Mouse (Mus musculus) heart, embryonic 11.5 days (tissue): ENCODE measurements around the gene Arid1b. TPM values are rescaled to one million over a fixed set of nuclear protein-coding genes. Genes with fewer than 3 reads are reported as not detected.
A peak's percentile ranks its signal among the peaks of the same experiment; 100 is the strongest.

Experiments
- ATAC-seq: fragments of 200-750 bp; cut with Nextera tagmentation; replicated peaks from 2 replicates; pipeline ENCODE4 v1.8.0; 2017; ENCODE audit warnings: moderate library complexity; ENCODE audit not compliant: insufficient number of reproducible peaks, low FRiP score, low TSS enrichment
- H3K27ac ChIP-seq: fragments of 300-500 bp; sonication (generic); 2 replicates; pipeline ENCODE4 v1.5.1; 2014; ENCODE audit warnings: mild to moderate bottlenecking, low read depth, low read length
- H3K27me3 ChIP-seq: fragments of 300-500 bp; sonication (generic); 2 replicates; pipeline ENCODE4 v1.6.1; 2014; ENCODE audit warnings: mild to moderate bottlenecking, low read length, mixed read lengths; ENCODE audit not compliant: control insufficient read depth, insufficient read depth
- H3K36me3 ChIP-seq: fragments of 300-500 bp; sonication (generic); 2 replicates; pipeline ENCODE4 v1.6.1; 2014; ENCODE audit warnings: mild to moderate bottlenecking, low read length, moderate library complexity, mixed read lengths; ENCODE audit not compliant: control insufficient read depth, insufficient read depth
- H3K4me1 ChIP-seq: fragments of 300-500 bp; sonication (generic); 2 replicates; pipeline ENCODE4 v1.6.1; 2014; ENCODE audit warnings: low read length; ENCODE audit not compliant: control insufficient read depth, insufficient read depth
- H3K4me2 ChIP-seq: fragments of 300-500 bp; sonication (generic); 2 replicates; pipeline ENCODE4 v1.6.1; 2014; ENCODE audit warnings: mild to moderate bottlenecking, moderate library complexity
- H3K4me3 ChIP-seq: fragments of 300-500 bp; sonication (generic); 2 replicates; pipeline ENCODE4 v1.5.1; 2014; ENCODE audit warnings: low read depth, low read length
- H3K9ac ChIP-seq: fragments of 300-500 bp; sonication (generic); 2 replicates; pipeline ENCODE4 v1.6.1; 2014; ENCODE audit warnings: mild to moderate bottlenecking, low read depth, low read length, moderate library complexity
- H3K9me3 ChIP-seq: fragments of 300-500 bp; sonication (generic); replicated peaks from 2 replicates; pipeline ENCODE4 v1.6.1; 2016; ENCODE audit warnings: low read length; ENCODE audit not compliant: control insufficient read depth
- WGBS: fragments of 180-500 bp; shearing (Covaris S2); extraction: QIAGEN DNeasy Blood & Tissue Kit; methylation state at CpG from one replicate; pipeline ENCODE4 v1.1.7; 2014; ENCODE audit not compliant: insufficient replicate concordance; 5-methylcytosine and 5-hydroxymethylcytosine counted together
- polyA plus RNA-seq: library from polyadenylated mRNA; unstranded; fragments of >200 nt; fragmentation: Nextera tagmentation; extraction: Ambion mirVana; gene quantifications from 2 replicates; pipeline ENCODE4 v1.2.1, GENCODE M21; 2014

Gene Arid1b
- polyA plus RNA-seq, 1 experiment from 2014 or later: 8.2 TPM

DNA sequence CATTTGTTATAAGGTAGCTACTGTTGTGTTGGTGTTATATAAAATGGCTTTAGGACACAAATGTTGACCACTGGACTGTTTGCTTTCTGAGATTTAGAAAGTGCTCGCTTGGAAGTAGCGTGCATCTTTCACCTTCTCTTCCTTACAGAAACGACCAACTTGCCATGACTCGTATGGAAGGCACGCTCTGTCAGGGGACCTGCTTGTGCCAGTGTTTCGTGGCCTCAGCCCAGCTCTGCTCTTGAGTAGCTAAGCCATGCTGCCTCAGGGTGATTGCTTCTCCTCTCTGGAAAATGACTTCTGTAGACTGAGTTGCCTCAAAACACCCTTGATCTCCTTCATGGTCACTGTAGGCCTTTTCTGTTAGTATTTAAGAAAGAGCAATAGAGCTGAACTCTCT, 137.6 kb downstream of the Arid1b start:
- ATAC-seq: no peak
- WGBS: 90% methylated on average over 6 of the region's 6 CpGs
- Histone ChIP-seq H3K9me3 (no peaks in the 10 kb centered on the region), H3K9ac (no peak overlapping the region), H3K4me1 (no peaks in the 10 kb centered on the region), H3K4me3 (no peak overlapping the region), H3K4me2 (no peak overlapping the region), H3K27me3 (no peaks in the 10 kb centered on the region), H3K27ac (no peak overlapping the region), H3K36me3 (no peaks in the 10 kb centered on the region)

DNA sequence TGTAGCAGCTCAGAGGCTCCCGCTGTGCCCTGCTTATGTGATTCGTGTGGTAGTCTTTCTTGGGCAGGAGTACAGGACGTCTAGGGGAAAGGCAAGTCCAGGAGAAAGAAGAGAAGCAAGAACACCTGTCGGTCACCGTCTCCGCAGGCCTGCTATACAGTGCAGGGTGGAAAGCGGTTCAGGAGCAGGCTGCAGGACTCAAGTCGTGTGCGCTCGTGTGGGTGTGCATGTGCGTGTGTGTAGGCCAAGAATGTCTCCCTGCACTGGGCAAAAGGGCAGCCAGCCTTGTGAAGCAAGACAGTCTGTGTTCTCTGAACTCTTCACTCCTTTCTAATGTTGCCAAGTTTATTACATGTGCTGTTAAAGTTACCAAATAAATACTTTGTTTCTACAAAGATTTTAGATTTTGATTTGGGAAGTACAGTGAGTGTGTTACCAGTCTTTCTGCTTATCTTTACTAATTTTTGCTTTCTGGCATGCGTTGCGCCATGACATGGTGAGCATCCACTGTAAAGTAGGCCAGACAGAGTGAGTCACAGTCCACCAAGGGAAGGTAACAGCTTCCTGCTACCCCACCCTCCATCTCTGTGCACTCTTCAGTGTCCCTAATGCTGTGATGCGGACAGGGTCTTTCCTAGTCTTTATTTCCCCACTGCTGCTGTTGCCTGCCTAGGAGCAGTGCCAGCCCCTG, 138.3 kb downstream of the Arid1b start:
- Histone ChIP-seq H3K4me3 (no peak overlapping the region), H3K27ac (no peak overlapping the region), H3K9me3 (no peaks in the 10 kb centered on the region), H3K9ac (no peak overlapping the region), H3K4me1 (no peaks in the 10 kb centered on the region), H3K27me3 (no peaks in the 10 kb centered on the region), H3K36me3 (no peaks in the 10 kb centered on the region), H3K4me2 (no peak overlapping the region)
- WGBS: 94% methylated on average over 14 of the region's 14 CpGs
- no peak for ATAC-seq

DNA sequence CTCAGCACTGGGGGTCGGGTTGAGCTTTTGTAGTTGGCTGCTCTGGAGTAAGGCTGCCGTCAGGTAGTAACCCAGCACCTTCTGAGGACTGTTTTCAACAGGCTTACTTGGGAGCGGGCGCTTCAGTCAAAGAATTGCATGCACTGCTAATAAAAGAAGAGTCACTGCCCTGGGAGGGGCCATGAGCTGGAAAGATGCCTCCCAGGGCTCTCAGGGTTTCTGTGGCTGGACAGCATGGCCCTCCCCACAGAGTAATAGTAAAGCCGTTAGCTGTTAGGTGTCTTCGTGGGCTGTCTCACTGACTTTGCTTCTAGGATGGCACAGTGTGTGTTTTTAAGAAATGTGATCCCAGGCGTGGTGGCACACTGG, 138.8 kb downstream of the Arid1b start:
- Histone ChIP-seq H3K27ac (no peak overlapping the region), H3K9me3 (no peaks in the 10 kb centered on the region), H3K4me2 (no peak overlapping the region), H3K36me3 (no peaks in the 10 kb centered on the region), H3K4me3 (no peak overlapping the region), H3K9ac (no peak overlapping the region), H3K27me3 (no peaks in the 10 kb centered on the region), H3K4me1 (peaks cover 3% of the 10 kb centered on the region)
- ATAC-seq: no peak
- WGBS: 84% methylated on average over 7 of the region's 7 CpGs

DNA sequence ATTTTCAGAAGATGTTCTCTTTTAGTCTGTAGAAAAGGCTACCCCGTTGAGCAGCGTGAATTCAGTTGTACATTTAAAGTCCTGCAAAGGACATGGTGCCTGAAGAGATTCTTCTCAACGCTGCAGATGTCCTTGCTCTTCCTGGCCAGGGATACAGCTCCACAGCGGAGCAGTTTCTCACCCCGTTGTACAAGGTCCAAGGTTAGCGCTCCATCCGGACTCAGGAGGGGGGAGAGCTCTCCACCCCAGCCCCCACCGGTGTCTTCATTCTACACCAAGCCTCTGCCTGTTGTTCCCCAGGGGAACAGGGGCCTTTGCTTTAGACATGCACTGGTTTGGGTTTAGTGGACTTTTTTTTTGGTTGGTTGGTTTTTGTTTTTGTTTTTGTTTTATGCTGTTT, 139.7 kb downstream of the Arid1b start:
- Histone ChIP-seq H3K9ac (no peak overlapping the region), H3K4me3 (no peak overlapping the region), H3K9me3 (no peaks in the 10 kb centered on the region), H3K36me3 (no peaks in the 10 kb centered on the region), H3K27ac (no peak overlapping the region), H3K4me1 (peaks cover 10% of the 10 kb centered on the region), H3K27me3 (no peaks in the 10 kb centered on the region), H3K4me2 (no peak overlapping the region)
- WGBS: 71% methylated on average over 8 of the region's 8 CpGs
- no peak for ATAC-seq

DNA sequence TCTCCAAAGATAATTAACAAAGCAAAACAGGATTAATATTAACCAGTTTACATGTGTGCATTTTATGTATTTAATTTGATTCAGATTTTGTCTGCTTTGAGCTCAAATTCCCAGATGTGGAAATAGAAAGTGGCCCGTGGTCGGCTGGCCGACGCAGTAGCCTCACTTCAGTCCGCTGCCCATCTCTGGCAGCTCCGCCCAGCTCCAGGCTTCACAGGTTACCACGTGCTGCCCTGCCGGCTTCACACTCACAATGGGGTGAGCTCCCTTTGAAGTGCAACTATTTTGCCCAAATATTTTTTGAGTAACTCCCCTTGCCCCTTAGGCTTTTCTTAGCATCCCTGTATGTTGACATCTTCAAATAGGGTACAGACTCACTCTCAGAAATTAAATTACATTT, 140.1 kb downstream of the Arid1b start:
- Histone ChIP-seq H3K36me3 (no peaks in the 10 kb centered on the region), H3K4me3 (no peak overlapping the region), H3K4me2 (no peak overlapping the region), H3K4me1 (peaks cover 11% of the 10 kb centered on the region), H3K9ac (no peak overlapping the region), H3K27ac (no peak overlapping the region), H3K9me3 (no peaks in the 10 kb centered on the region), H3K27me3 (no peaks in the 10 kb centered on the region)
- 53% methylated on average over 8 of the region's 8 CpGs for WGBS
- no peak for ATAC-seq

DNA sequence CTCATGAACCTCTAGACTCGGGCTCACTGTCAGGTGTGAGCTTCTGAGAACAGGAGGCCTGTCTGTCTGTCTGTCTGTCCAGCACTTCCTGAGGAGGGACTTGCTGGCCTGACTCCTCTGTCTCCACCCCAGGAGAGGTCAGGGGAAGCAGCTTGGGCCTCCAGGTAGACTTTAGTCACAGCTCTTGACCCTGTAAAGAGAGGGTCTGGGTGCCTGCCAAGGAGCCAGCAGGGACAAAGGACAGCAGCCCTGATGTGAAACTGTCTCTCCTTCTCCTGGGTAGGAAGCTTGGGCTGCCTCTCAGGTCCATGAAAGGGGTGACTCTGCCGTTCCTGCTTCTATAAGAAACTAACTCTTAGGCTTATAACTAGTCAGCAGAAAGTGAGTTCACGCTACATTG, 143.8 kb downstream of the Arid1b start:
- Histone ChIP-seq H3K9me3 (no peaks in the 10 kb centered on the region), H3K4me1 (peaks cover 17% of the 10 kb centered on the region), H3K27me3 (no peaks in the 10 kb centered on the region), H3K9ac (no peak overlapping the region), H3K4me2 (no peak overlapping the region), H3K27ac (no peak overlapping the region), H3K4me3 (no peak overlapping the region), H3K36me3 (no peaks in the 10 kb centered on the region)
- WGBS: 74% methylated on average over 3 of the region's 3 CpGs
- no peak for ATAC-seq

DNA sequence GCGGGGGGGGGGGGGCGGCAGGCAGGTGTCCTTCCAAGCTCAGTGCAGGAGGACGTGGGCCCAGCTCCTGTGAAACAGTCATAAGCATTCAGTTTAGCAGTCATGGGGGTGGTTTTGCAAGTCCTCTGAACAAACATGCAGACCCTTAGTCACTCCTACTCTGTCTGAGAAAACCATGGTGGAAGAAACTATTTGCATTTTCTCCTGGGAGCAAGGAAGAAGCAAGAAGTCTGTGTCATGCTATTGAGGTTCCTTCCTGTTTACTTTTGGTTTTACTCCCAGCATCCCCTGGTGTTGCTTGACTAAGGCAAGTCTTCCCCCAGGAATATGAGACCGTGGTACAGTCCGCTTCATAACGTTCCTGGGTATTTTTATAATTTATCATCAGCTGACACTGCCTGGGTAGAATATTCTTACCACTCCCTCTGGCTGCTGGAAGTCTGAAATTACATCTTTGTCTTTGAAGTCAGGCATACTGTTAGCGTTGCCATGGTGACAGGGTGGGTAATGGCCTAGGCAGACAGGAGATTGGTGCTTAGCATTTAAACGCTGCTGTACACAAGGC, 144.6 kb downstream of the Arid1b start:
- WGBS: 36% methylated on average over 8 of the region's 8 CpGs
- H3K4me2 ChIP-seq: no peak overlapping the region
- H3K27me3 ChIP-seq: no peaks in the 10 kb centered on the region
- no peak overlapping the region for H3K4me3 ChIP-seq
- H3K9ac ChIP-seq: no peak overlapping the region
- no peak overlapping the region for H3K27ac ChIP-seq
- ATAC-seq: 0 out of 2 replicates have a peak, but pooled peaks have one; percentile 20
- no peaks in the 10 kb centered on the region for H3K36me3 ChIP-seq
- no peaks in the 10 kb centered on the region for H3K9me3 ChIP-seq
- peaks cover 17% of the 10 kb centered on the region for H3K4me1 ChIP-seq

DNA sequence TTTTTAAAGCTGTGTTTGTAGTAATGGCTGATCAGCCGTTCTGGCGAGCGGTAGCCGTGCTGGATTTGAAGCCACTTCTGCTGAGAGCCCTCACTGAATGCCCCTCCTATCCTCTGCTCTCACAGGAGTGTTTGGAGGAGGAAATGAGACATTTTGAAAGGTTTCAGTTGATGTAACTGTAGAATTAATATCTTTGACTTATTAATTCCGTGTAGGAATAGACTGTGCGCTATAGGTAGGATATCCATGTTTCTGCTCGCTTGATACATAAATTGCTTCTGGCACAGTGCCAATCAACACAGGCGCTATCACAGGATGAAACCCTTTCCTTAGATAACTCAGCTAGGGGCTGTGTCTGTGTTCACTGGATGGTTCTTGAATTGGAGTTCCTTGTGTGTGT, 145.4 kb downstream of the Arid1b start:
- 60% methylated on average over 8 of the region's 8 CpGs for WGBS
- Histone ChIP-seq H3K27me3 (no peaks in the 10 kb centered on the region), H3K36me3 (no peaks in the 10 kb centered on the region), H3K9ac (no peak overlapping the region), H3K4me2 (no peak overlapping the region), H3K4me1 (peaks cover 17% of the 10 kb centered on the region), H3K27ac (no peak overlapping the region), H3K4me3 (no peak overlapping the region), H3K9me3 (no peaks in the 10 kb centered on the region)
- ATAC-seq: no peak
